Mouse (Mus musculus) lung, adult 2 months (tissue): ENCODE measurements around the gene Gm37419. TPM values are rescaled to one million over a fixed set of nuclear protein-coding genes. Genes with fewer than 3 reads are reported as not detected.

Experiments used
- DNase-seq: peaks from one replicate; pipeline ENCODE4 v3.0.0; 2022
- H3K4me1 ChIP-seq: fragments of 200-500 bp; 2 replicates; pipeline ENCODE4 v1.6.1; 2011; ENCODE audit warnings: low read length; ENCODE audit not compliant: control insufficient read depth, insufficient read depth
- H3K4me3 ChIP-seq: fragments of 200-500 bp; replicated peaks from 2 replicates; pipeline ENCODE3; 2011; ENCODE audit warnings: low read depth, mild to moderate bottlenecking, control low read depth, low read length; ENCODE audit errors: extremely low read depth
- CTCF ChIP-seq: fragments of 200-500 bp; IDR thresholded peaks from 2 replicates; pipeline ENCODE4 v1.5.1; 2011; ENCODE audit warnings: mild to moderate bottlenecking, low read length, control low read depth; ENCODE audit not compliant: insufficient read depth
- POLR2A ChIP-seq: fragments of 200-500 bp; IDR thresholded peaks from 2 replicates; pipeline ENCODE4 v1.6.1; 2011; ENCODE audit warnings: low read depth, mild to moderate bottlenecking, control low read depth, low read length, borderline replicate concordance; ENCODE audit errors: extremely low read depth
- WGBS: fragments of 180-500 bp; shearing (Covaris S2); methylation state at CpG from one replicate; pipeline ENCODE4 v1.1.7; 2018; 5-methylcytosine and 5-hydroxymethylcytosine counted together
- polyA plus RNA-seq: library from polyadenylated mRNA; depleted of rRNA; stranded (reverse); fragments of >200 nt; gene quantifications from 2 replicates; pipeline ENCODE4 v1.2.3, GENCODE M21; 2012

The Gm37419 gene
- polyA plus RNA-seq, 1 experiment = not detected

GRCm38 (mm10) chr16:23991170-23991569 is 2.9 kb downstream of the Gm37419 start:
- peaks cover 7% of the 10 kb centered on the region; the same call in 1 of the 2 replicates for H3K4me1 ChIP-seq
- H3K4me3 ChIP-seq = no peak overlapping the region
- peak; percentile 89 for DNase-seq
- WGBS = 2% methylated on average over 4 of the region's 4 CpGs
- peak; percentile 68 for TF ChIP-seq CTCF
- no peak for TF ChIP-seq POLR2A

GRCm38 (mm10) chr16:23991846-23992580 is 3.7 kb downstream of the Gm37419 start:
- peaks cover 7% of the 10 kb centered on the region; the same call in 1 of the 2 replicates for H3K4me1 ChIP-seq
- peak; percentile 9 for DNase-seq
- TF ChIP-seq CTCF = no peak
- TF ChIP-seq POLR2A = no peak
- H3K4me3 ChIP-seq = no peak overlapping the region
- 76% methylated on average over 14 of the region's 14 CpGs for WGBS

- Histone ChIP-seq H3K4me1 (peaks cover 7% of the 10 kb centered on the region; the same call in 1 of the 2 replicates), H3K4me3 (peak overlapping the region; percentile 51)
- TF ChIP-seq CTCF (no peak), POLR2A (0 out of 2 replicates have a peak, but pooled peaks have one; percentile 15)
- WGBS = 21% methylated on average over 17 of the region's 17 CpGs
- DNase-seq = peak; percentile 56
These were observed 5.4 kb downstream of the Gm37419 start for GRCm38 (mm10) chr16:23993351-23994321.

GRCm38 (mm10) chr16:23996342-23996741 is 8.1 kb downstream of the Gm37419 start:
- WGBS = 84% methylated on average over 7 of the region's 7 CpGs
- peaks cover 6% of the 10 kb centered on the region; the same call in 1 of the 2 replicates for H3K4me1 ChIP-seq
- DNase-seq = no peak
- no peak for TF ChIP-seq CTCF
- no peak for TF ChIP-seq POLR2A
- H3K4me3 ChIP-seq = no peak overlapping the region

- peaks cover 4% of the 10 kb centered on the region; the same call in 1 of the 2 replicates for H3K4me1 ChIP-seq
- no peak for TF ChIP-seq CTCF
- TF ChIP-seq POLR2A = no peak
- H3K4me3 ChIP-seq = no peak overlapping the region
- DNase-seq = no peak
- 51% methylated on average over 3 of the region's 3 CpGs for WGBS
These were observed 8.9 kb downstream of the Gm37419 start for GRCm38 (mm10) chr16:23997228-23997627.

GRCm38 (mm10) chr16:23997912-23998311 is 9.6 kb downstream of the Gm37419 start:
- 62% methylated on average over 6 of the region's 6 CpGs for WGBS
- H3K4me1 ChIP-seq = 0 out of 2 replicates have a peak, but pooled peaks cover 4% of the 10 kb centered on the region
- no peak overlapping the region for H3K4me3 ChIP-seq
- no peak for DNase-seq
- TF ChIP-seq CTCF = no peak
- TF ChIP-seq POLR2A = no peak

- no peaks in the 10 kb centered on the region for H3K4me1 ChIP-seq
- TF ChIP-seq CTCF = no peak
- no peak for TF ChIP-seq POLR2A
- WGBS = 67% methylated on average over 8 of the region's 8 CpGs
These were observed 17.6 kb downstream of the Gm37419 start for GRCm38 (mm10) chr16:24005928-24006327.

GRCm38 (mm10) chr16:24009891-24010290 is 21.6 kb downstream of the Gm37419 start:
- 94% methylated on average over 2 of the region's 2 CpGs for WGBS
- TF ChIP-seq CTCF (no peak), POLR2A (no peak)
- DNase-seq = no peak
- no peak overlapping the region for H3K4me3 ChIP-seq
- H3K4me1 ChIP-seq = no peaks in the 10 kb centered on the region

More at GRCm38 (mm10) chr16:24005928-24006327, 17.6 kb downstream of the Gm37419 start:
- DNase-seq = no peak
- H3K4me3 ChIP-seq = no peak overlapping the region

GRCm38 (mm10) chr16:24011306-24011705 is 23.0 kb downstream of the Gm37419 start:
- Histone ChIP-seq H3K4me1 (no peaks in the 10 kb centered on the region), H3K4me3 (no peak overlapping the region)
- no peak for DNase-seq
- WGBS = 84% methylated on average over 3 of the region's 3 CpGs
- TF ChIP-seq POLR2A (no peak), CTCF (no peak)
